Mouse (Mus musculus) lung, postnatal 0 days (tissue): ENCODE measurements around the gene Tbc1d22b. TPM values are rescaled to one million over a fixed set of nuclear protein-coding genes. Genes with fewer than 3 reads are reported as not detected.
A peak's percentile ranks its signal among the peaks of the same experiment; 100 is the strongest.

Experiments used
- ATAC-seq: fragments of 200-750 bp; cut with Nextera tagmentation; 2 replicates; pipeline ENCODE4 v1.8.0; 2017; ENCODE audit warnings: moderate library complexity
- DNase-seq: peaks from one replicate; pipeline ENCODE4 v3.0.0-alpha.2; 2016; ENCODE audit warnings: low spot score
- H3K27ac ChIP-seq: fragments of 300-500 bp; sonication (generic); 2 replicates; pipeline ENCODE4 v1.5.1; 2014; ENCODE audit warnings: antibody characterized with exemption, mild to moderate bottlenecking, low read length, mixed read lengths
- H3K27me3 ChIP-seq: fragments of 300-500 bp; sonication (generic); replicated peaks from 2 replicates; pipeline ENCODE4 v1.6.1; 2014; ENCODE audit warnings: low read length, mixed read lengths; ENCODE audit not compliant: insufficient read depth
- H3K36me3 ChIP-seq: fragments of 300-500 bp; sonication (generic); 2 replicates; pipeline ENCODE4 v1.6.1; 2014; ENCODE audit warnings: low read length, mixed read lengths; ENCODE audit not compliant: insufficient read depth
- H3K4me1 ChIP-seq: fragments of 300-500 bp; sonication (generic); 2 replicates; pipeline ENCODE4 v1.6.1; 2014; ENCODE audit warnings: antibody characterized with exemption, low read depth, low read length, mixed read lengths; ENCODE audit not compliant: insufficient read depth
- H3K4me2 ChIP-seq: fragments of 300-500 bp; sonication (generic); replicated peaks from 2 replicates; pipeline ENCODE4 v1.6.1; 2014; ENCODE audit warnings: low read depth, mild to moderate bottlenecking, low read length, moderate library complexity, mixed read lengths
- H3K4me3 ChIP-seq: fragments of 300-500 bp; sonication (generic); 2 replicates; pipeline ENCODE4 v1.5.1; 2014; ENCODE audit warnings: low read depth, low read length
- H3K9ac ChIP-seq: fragments of 300-500 bp; sonication (generic); replicated peaks from 2 replicates; pipeline ENCODE4 v1.6.1; 2014; ENCODE audit warnings: low read depth, mild to moderate bottlenecking
- H3K9me3 ChIP-seq: fragments of 300-500 bp; sonication (generic); 2 replicates; pipeline ENCODE4 v1.6.1; 2016; ENCODE audit warnings: low read length, mixed read lengths
- CTCF ChIP-seq: IDR thresholded peaks from 2 replicates; pipeline ENCODE4 v1.5.1; 2016; ENCODE audit warnings: antibody characterized with exemption, mild to moderate bottlenecking
- EP300 ChIP-seq: IDR thresholded peaks from 2 replicates; pipeline ENCODE4 v1.6.1; 2016; ENCODE audit warnings: antibody characterized with exemption, mild to moderate bottlenecking, control low read depth
- WGBS: fragments of 180-500 bp; shearing (Covaris S2); extraction: QIAGEN DNeasy Blood & Tissue Kit; methylation state at CpG from one replicate; pipeline ENCODE4 v1.1.7; 2014; 5-methylcytosine and 5-hydroxymethylcytosine counted together
- polyA plus RNA-seq: library from polyadenylated mRNA; unstranded; fragments of >200 nt; fragmentation: Nextera tagmentation; extraction: Ambion mirVana; gene quantifications from 2 replicates; pipeline ENCODE4 v1.2.1, GENCODE M21; 2015

The Tbc1d22b gene
- polyA plus RNA-seq, 1 experiment from 2014 or later: 5.9 TPM

DNA sequence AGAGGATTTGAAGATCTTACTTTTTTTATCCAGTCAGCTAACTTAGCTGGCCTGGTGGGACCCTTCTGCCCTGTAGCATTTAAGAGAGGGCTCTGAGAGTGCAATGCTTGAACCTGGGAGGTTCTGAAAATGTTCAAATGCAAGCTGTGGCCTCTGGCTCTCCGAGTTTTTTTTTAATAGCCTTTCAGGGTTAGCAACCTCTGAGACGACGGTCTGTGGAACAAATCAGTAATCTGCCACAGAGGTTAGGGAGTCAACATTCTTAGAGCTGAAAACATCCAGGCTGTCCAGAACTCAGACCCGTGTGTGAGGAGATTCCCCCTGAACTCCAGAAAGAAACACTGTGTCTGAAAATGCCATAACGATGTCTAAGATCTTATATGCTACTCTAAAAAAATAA is 8.9 kb downstream of the Tbc1d22b start:
- ATAC-seq: no peak
- H3K4me3 ChIP-seq: no peak overlapping the region
- DNase-seq: no peak

DNA sequence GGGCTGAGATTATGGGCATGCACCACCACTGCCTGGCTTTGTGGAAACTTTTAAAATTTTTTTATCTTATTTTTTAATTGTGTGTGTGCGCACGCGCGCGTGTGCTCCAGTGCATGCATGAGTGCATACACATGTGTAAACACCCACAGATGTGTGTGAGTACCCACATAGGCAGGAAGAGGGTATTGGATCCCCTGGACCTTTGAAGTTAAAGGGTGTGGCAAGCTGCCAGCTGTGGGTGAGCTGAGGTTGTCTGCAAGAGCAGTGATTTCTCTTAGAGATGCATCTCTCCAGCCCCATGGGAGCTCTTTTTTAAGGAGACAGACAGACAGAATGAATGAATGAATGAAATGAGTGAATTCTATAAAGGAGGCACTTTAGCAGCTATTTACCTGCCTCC is 15.9 kb downstream of the Tbc1d22b start:
- DNase-seq: no peak
- no peaks in the 10 kb centered on the region for H3K36me3 ChIP-seq
- no peak overlapping the region for H3K9ac ChIP-seq
- no peaks in the 10 kb centered on the region for H3K4me1 ChIP-seq
- 95% methylated on average over 5 of the region's 5 CpGs for WGBS
- no peaks in the 10 kb centered on the region for H3K27me3 ChIP-seq
- ATAC-seq: no peak
- H3K27ac ChIP-seq: no peak overlapping the region
- no peak overlapping the region for H3K4me3 ChIP-seq
- H3K9me3 ChIP-seq: no peaks in the 10 kb centered on the region
- TF ChIP-seq CTCF (no peak), EP300 (no peak)
- H3K4me2 ChIP-seq: no peak overlapping the region

More for the DNA sequence above, 8.9 kb downstream of the Tbc1d22b start:
- Histone ChIP-seq H3K4me2 (no peak overlapping the region), H3K36me3 (no peaks in the 10 kb centered on the region), H3K4me1 (no peaks in the 10 kb centered on the region), H3K9ac (no peak overlapping the region), H3K27ac (no peak overlapping the region), H3K9me3 (no peaks in the 10 kb centered on the region), H3K27me3 (no peaks in the 10 kb centered on the region)
- 69% methylated on average over 5 of the region's 5 CpGs for WGBS
- TF ChIP-seq EP300 (no peak), CTCF (no peak)

DNA sequence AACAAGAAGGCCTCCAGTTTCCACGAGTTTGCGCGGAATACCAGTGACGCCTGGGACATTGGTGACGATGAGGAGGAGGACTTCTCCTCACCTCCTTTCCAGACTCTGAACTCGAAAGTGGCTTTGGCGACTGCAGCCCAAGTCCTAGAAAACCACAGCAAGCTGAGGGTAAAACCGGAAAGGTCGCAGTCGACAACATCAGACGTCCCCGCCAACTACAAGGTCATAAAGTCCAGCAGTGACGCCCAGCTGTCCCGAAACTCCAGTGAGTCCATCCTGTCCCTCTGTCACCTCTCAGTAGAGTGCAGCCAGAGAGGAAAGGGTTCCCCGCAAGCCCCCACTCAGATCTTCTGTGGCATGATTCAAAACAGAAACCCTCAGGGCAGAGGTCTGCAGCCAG is 18.9 kb downstream of the Tbc1d22b start:
- DNase-seq: no peak
- H3K27ac ChIP-seq: no peak overlapping the region
- no peak for TF ChIP-seq EP300
- TF ChIP-seq CTCF: no peak
- no peaks in the 10 kb centered on the region for H3K27me3 ChIP-seq
- 86% methylated on average over 15 of the region's 15 CpGs for WGBS
- H3K4me2 ChIP-seq: no peak overlapping the region
- no peaks in the 10 kb centered on the region for H3K9me3 ChIP-seq
- no peak overlapping the region for H3K9ac ChIP-seq
- H3K36me3 ChIP-seq: peaks cover 18% of the 10 kb centered on the region
- no peaks in the 10 kb centered on the region for H3K4me1 ChIP-seq
- no peak for ATAC-seq
- no peak overlapping the region for H3K4me3 ChIP-seq

DNA sequence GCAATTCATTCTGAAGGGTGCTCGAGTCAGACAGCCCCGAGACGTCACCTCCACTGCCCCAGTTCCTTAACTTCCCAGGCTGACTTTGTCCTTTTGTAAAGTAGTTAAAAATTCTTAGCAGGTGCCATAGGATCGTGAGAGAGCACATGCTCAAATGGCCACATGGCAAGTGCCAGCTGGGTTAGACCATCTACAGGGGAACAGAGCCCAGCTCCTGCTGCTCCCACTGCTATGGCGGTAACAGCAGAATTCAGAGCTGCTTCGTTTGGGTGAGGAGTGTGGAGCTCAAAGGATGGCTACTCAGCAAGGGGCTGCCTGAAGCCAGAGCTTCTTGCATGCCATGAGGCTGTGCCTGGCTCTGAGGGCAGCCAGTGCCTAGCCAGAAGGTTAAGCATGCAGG is 20.2 kb downstream of the Tbc1d22b start:
- no peak for TF ChIP-seq CTCF
- TF ChIP-seq EP300: no peak
- Histone ChIP-seq H3K4me2 (no peak overlapping the region), H3K27me3 (no peaks in the 10 kb centered on the region), H3K9me3 (no peaks in the 10 kb centered on the region), H3K27ac (no peak overlapping the region), H3K36me3 (peaks cover 18% of the 10 kb centered on the region), H3K9ac (no peak overlapping the region), H3K4me3 (no peak overlapping the region), H3K4me1 (no peaks in the 10 kb centered on the region)
- WGBS: 90% methylated on average over 6 of the region's 6 CpGs
- DNase-seq (no peak), ATAC-seq (no peak)

DNA sequence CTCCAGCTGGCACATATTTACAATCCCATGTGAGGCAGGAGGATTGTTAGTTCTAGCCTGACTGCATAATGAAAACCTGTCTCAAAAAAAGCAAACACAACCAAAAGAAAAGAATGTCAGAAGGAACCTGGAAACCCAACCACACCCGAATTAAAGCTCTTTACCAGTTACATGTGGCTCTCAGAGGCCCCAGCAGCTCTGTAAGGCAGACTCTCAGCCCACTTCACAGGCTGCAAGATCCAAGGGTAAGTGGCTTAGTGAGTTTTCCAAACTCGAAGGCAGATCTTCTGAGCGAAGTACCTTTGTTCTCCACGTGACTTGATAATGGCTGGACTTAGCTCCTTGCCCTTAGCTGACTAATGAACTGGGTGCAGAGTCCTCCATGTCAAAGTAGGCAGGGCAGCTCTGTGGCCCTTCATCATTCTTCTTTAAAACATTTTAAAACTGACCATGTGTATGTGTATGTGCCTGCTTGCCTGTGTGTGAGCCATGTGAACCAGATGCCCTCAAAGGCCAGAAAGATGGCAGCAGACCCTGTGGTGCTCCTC is 30.1 kb downstream of the Tbc1d22b start:
- no peak overlapping the region for H3K9ac ChIP-seq
- ATAC-seq (peak; percentile 90), DNase-seq (peak; percentile 70)
- TF ChIP-seq CTCF (no peak), EP300 (no peak)
- 57% methylated on average over 4 of the region's 4 CpGs for WGBS
- H3K27ac ChIP-seq: 0 out of 2 replicates have a peak overlapping the region, but pooled peaks have one; percentile 38
- no peak overlapping the region for H3K4me2 ChIP-seq
- no peak overlapping the region for H3K4me3 ChIP-seq
- H3K36me3 ChIP-seq: peaks cover 13% of the 10 kb centered on the region; the same call in 1 of the 2 replicates
- H3K4me1 ChIP-seq: no peaks in the 10 kb centered on the region
- no peaks in the 10 kb centered on the region for H3K27me3 ChIP-seq
- H3K9me3 ChIP-seq: no peaks in the 10 kb centered on the region

DNA sequence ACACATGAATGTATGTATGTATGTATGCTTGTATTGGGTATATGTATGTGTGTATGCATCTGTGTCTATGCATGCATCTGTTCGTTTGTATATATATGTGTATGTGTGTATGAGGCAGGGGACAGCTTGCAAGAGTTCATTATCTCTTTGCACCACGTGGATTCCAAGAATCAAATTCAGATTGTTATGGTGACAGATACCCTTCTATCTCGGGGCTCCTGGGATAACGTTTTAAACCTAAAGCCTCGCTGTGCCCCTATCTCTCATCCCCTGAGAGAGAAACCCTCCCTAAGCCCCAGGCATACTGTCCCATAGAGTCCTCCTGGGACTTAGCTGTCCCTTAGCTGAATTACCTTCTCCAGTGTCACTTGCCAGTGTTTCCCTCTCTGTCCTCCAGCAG is 34.0 kb downstream of the Tbc1d22b start:
- Histone ChIP-seq H3K27me3 (no peaks in the 10 kb centered on the region), H3K9ac (no peak overlapping the region), H3K4me1 (no peaks in the 10 kb centered on the region), H3K9me3 (no peaks in the 10 kb centered on the region), H3K36me3 (no peaks in the 10 kb centered on the region), H3K27ac (no peak overlapping the region), H3K4me3 (no peak overlapping the region), H3K4me2 (no peak overlapping the region)
- TF ChIP-seq EP300: no peak
- TF ChIP-seq CTCF: no peak
- DNase-seq (no peak), ATAC-seq (no peak)
- 74% methylated on average over 5 of the region's 5 CpGs for WGBS

DNA sequence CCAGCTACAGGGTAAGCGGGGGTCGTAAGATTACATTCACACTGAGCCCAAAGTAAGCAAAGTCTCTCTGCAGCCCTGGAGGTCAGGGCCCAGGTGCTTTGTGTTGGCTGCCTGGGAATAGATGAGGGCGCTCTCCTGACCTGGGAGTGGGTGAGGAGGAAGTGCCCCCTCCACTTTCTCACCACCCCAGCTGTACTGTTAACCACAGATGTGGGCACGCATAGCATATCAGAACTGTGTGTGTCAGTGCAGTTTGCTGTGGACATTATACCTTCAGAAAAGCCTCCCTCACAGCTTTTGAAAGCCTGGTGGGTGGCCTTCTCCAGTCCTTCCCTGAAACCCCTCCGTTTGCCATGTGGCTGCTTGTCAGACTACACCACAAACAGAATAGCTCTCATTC is 34.7 kb downstream of the Tbc1d22b start:
- WGBS: 73% methylated on average over 5 of the region's 5 CpGs
- no peaks in the 10 kb centered on the region for H3K4me1 ChIP-seq
- TF ChIP-seq EP300: no peak
- TF ChIP-seq CTCF: no peak
- DNase-seq (no peak), ATAC-seq (no peak)
- no peak overlapping the region for H3K27ac ChIP-seq
- no peak overlapping the region for H3K4me2 ChIP-seq
- no peaks in the 10 kb centered on the region for H3K27me3 ChIP-seq
- H3K9me3 ChIP-seq: no peaks in the 10 kb centered on the region
- H3K36me3 ChIP-seq: no peaks in the 10 kb centered on the region
- H3K4me3 ChIP-seq: no peak overlapping the region
- H3K9ac ChIP-seq: no peak overlapping the region
